Comparison of ENCODE assay signal across 12 mouse cellular contexts in the genomic region with DNA sequence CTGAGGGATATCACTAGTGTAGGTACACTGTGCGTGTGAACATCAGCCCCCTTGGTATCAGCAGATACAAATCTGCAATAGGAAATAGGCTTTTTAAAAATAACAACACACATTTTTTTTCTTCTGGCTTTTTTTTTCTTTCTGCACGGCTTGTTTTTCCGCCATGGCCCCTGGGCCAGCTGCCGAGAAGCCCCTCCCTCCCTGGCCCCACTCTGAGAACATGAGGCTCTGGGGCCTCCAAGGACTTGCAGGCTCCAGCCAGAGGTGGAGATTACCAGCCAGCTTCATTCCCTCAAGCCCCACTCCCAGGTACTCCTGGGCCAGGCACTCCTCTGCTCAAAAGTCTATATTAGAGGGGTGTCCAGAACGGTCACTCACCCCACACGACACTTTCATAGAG. TPM values are rescaled to one million over a fixed set of nuclear protein-coding genes. Genes with fewer than 3 reads are reported as not detected.
A peak's percentile ranks its signal among the peaks of the same experiment; 100 is the strongest.
DNase-seq lines count a peak whose midpoint lies in the region; ATAC-seq and TF ChIP-seq lines count a peak whose summit lies in the region.
"Had no signal": no experiment of that assay in that cellular context is flagged by ENCODE, and none has a peak within 500 bp of the region (broad histone marks: within the 10 kb centered on the region; RNA-seq: fewer than 3 reads in every experiment).

No protein-coding gene starts in this region.

- TF ChIP-seq CTCF in lung, embryonic 14.5 days (IDR thresholded peaks at IDR 0.05; ENCODE audit: low read depth) = no peak

- no peak overlapping the region for H3K4me2 ChIP-seq in heart, embryonic 14.5 days (ENCODE audit: low read length)
- peak overlapping the region; percentile 29; the same call in 1 of the 2 replicates for H3K4me2 ChIP-seq in lung, embryonic 14.5 days
- no peak overlapping the region for H3K4me2 ChIP-seq in embryonic facial prominence, embryonic 11.5 days (ENCODE audit: low read depth, low read length)
- H3K4me2 ChIP-seq in intestine, embryonic 16.5 days (ENCODE audit: low read depth, low read length) = no peak overlapping the region
- H3K4me2 ChIP-seq: forebrain, embryonic 15.5 days; neural tube, embryonic 12.5 days had no signal

- no peak for DNase-seq in heart, postnatal 36 days
- peak; percentile 62 for DNase-seq in lung, embryonic 14.5 days
- no peak for DNase-seq in lung, postnatal 10 days
- DNase-seq in embryonic facial prominence, embryonic 11.5 days (ENCODE audit: low spot score) = peak; percentile 31
- no peak for DNase-seq in T-cell, adult 2 months (ENCODE audit: low spot score)
- no peak for DNase-seq in cerebellum, adult 8-10 months
- DNase-seq: gastrocnemius, postnatal 36 days; right cerebral cortex, adult 18-20 months had no signal

- peak overlapping the region; percentile 46 to 79 for H3K27ac ChIP-seq in heart, embryonic 14.5 days (replicated peaks in 1 of 2; ENCODE audit: control insufficient read depth in 1 of 2, insufficient read depth in 1 of 2, low read depth in 2 of 2, low read length in 2 of 2)
- H3K27ac ChIP-seq in lung, embryonic 14.5 days (ENCODE audit: low read depth) = peak overlapping the region; percentile 71; the same call in 1 of the 2 replicates
- H3K27ac ChIP-seq in embryonic facial prominence, embryonic 11.5 days (replicated peaks; ENCODE audit: low read depth, low read length) = no peak overlapping the region
- H3K27ac ChIP-seq in intestine, embryonic 16.5 days (ENCODE audit: low read length) = peak overlapping the region; percentile 78
- H3K27ac ChIP-seq: forebrain, embryonic 15.5 days; neural tube, embryonic 12.5 days had no signal

- H3K27me3 ChIP-seq in heart, embryonic 14.5 days (ENCODE audit: control insufficient read depth, insufficient read depth, low read length) = no peaks in the 10 kb centered on the region
- H3K27me3 ChIP-seq in lung, embryonic 14.5 days (ENCODE audit: insufficient read depth, low read length) = no peaks in the 10 kb centered on the region
- no peaks in the 10 kb centered on the region for H3K27me3 ChIP-seq in embryonic facial prominence, embryonic 11.5 days (ENCODE audit: control insufficient read depth, insufficient read depth, low read length)
- no peaks in the 10 kb centered on the region for H3K27me3 ChIP-seq in intestine, embryonic 16.5 days (replicated peaks; ENCODE audit: control insufficient read depth, insufficient read depth, low read length)
- H3K27me3 ChIP-seq: forebrain, embryonic 15.5 days; neural tube, embryonic 12.5 days had no signal

- no peak overlapping the region for H3K4me3 ChIP-seq in heart, embryonic 14.5 days (ENCODE audit: control insufficient read depth in 1 of 2, insufficient read depth in 1 of 2, low read depth in 1 of 2, low read length in 2 of 2)
- H3K4me3 ChIP-seq in lung, embryonic 14.5 days (ENCODE audit: low read depth, low read length) = no peak overlapping the region
- no peak overlapping the region for H3K4me3 ChIP-seq in embryonic facial prominence, embryonic 11.5 days (ENCODE audit: low read depth, low read length)
- no peak overlapping the region for H3K4me3 ChIP-seq in intestine, embryonic 16.5 days (ENCODE audit: low read length)
- H3K4me3 ChIP-seq: forebrain, embryonic 15.5 days; neural tube, embryonic 12.5 days had no signal

- peaks cover 8% of the 10 kb centered on the region for H3K36me3 ChIP-seq in heart, embryonic 14.5 days (ENCODE audit: control insufficient read depth, insufficient read depth, low read length)
- H3K36me3 ChIP-seq in lung, embryonic 14.5 days (ENCODE audit: insufficient read depth) = no peaks in the 10 kb centered on the region
- no peaks in the 10 kb centered on the region for H3K36me3 ChIP-seq in embryonic facial prominence, embryonic 11.5 days (replicated peaks; ENCODE audit: control insufficient read depth, insufficient read depth, low read depth, low read length)
- H3K36me3 ChIP-seq in intestine, embryonic 16.5 days (ENCODE audit: control insufficient read depth, insufficient read depth, low read length) = no peaks in the 10 kb centered on the region
- H3K36me3 ChIP-seq: forebrain, embryonic 15.5 days; neural tube, embryonic 12.5 days had no signal

- intact Hi-C loops in heart, postnatal 36 days (cut with DNase I) = no loop called here

- no peaks in the 10 kb centered on the region for H3K9me3 ChIP-seq in heart, embryonic 14.5 days (ENCODE audit: control insufficient read depth, low read length)
- no peaks in the 10 kb centered on the region for H3K9me3 ChIP-seq in lung, embryonic 14.5 days (ENCODE audit: low read depth, low read length)
- H3K9me3 ChIP-seq in embryonic facial prominence, embryonic 11.5 days (replicated peaks; ENCODE audit: control insufficient read depth, low read length) = no peaks in the 10 kb centered on the region
- H3K9me3 ChIP-seq in intestine, embryonic 16.5 days (ENCODE audit: control insufficient read depth, low read length) = no peaks in the 10 kb centered on the region
- H3K9me3 ChIP-seq: forebrain, embryonic 15.5 days; neural tube, embryonic 12.5 days had no signal

- ATAC-seq in heart, embryonic 14.5 days (ENCODE audit: insufficient number of reproducible peaks, insufficient read depth, low FRiP score, low read depth) = no peak
- no peak for ATAC-seq in lung, embryonic 14.5 days (ENCODE audit: insufficient read depth)
- no peak for ATAC-seq in embryonic facial prominence, embryonic 11.5 days (replicated peaks; ENCODE audit: insufficient number of reproducible peaks, low FRiP score, low TSS enrichment, low read depth)
- no peak for ATAC-seq in intestine, embryonic 16.5 days
- ATAC-seq: forebrain, embryonic 15.5 days had no signal

- peak overlapping the region; percentile 5; the same call in 1 of the 2 replicates for H3K9ac ChIP-seq in heart, embryonic 14.5 days (ENCODE audit: low read length)
- H3K9ac ChIP-seq in lung, embryonic 14.5 days = no peak overlapping the region
- H3K9ac ChIP-seq in embryonic facial prominence, embryonic 11.5 days (replicated peaks; ENCODE audit: low read length) = no peak overlapping the region
- H3K9ac ChIP-seq in intestine, embryonic 16.5 days (ENCODE audit: low read depth, low read length) = peak overlapping the region; percentile 2
- H3K9ac ChIP-seq: forebrain, embryonic 15.5 days; neural tube, embryonic 12.5 days had no signal

- 36% methylated on average over 6 of the region's 6 CpGs for WGBS in heart, embryonic 14.5 days
- 38% methylated on average over 6 of the region's 6 CpGs for WGBS in lung, embryonic 14.5 days
- WGBS in embryonic facial prominence, embryonic 11.5 days = 66% methylated on average over 6 of the region's 6 CpGs
- WGBS in intestine, embryonic 16.5 days = 40% methylated on average over 6 of the region's 6 CpGs

- peaks cover 30 to 61% of the 10 kb centered on the region in 2 experiments for H3K4me1 ChIP-seq in heart, embryonic 14.5 days (ENCODE audit: control insufficient read depth in 2 of 2, insufficient read depth in 2 of 2, low read length in 2 of 2)
- peaks cover 36% of the 10 kb centered on the region for H3K4me1 ChIP-seq in lung, embryonic 14.5 days (ENCODE audit: insufficient read depth)
- H3K4me1 ChIP-seq in embryonic facial prominence, embryonic 11.5 days (ENCODE audit: control insufficient read depth, insufficient read depth, low read length) = peaks cover 2% of the 10 kb centered on the region; the same call in 1 of the 2 replicates
- peaks cover 52% of the 10 kb centered on the region for H3K4me1 ChIP-seq in intestine, embryonic 16.5 days (ENCODE audit: control insufficient read depth, insufficient read depth, low read length)

RNA-seq across cellular contexts. Expression of a gene that starts 4.5 kb away (rescaled TPM):
- polyA plus RNA-seq in heart, embryonic 14.5 days (2014; fragmentation: Nextera tagmentation; extraction: Ambion mirVana) = 3.3 and 4.2 TPM in 2 replicates
- 10 to 100 TPM in 1 of 2 experiments, 1 to 10 TPM in 1; 8.8 to 10.4 TPM for total RNA-seq in heart, postnatal 36 days (2021)
- polyA plus RNA-seq in lung, embryonic 14.5 days (2014; fragmentation: Nextera tagmentation; extraction: Ambion mirVana) = 4.4 and 4.8 TPM in 2 replicates
- 1.8 and 2.7 TPM in 2 replicates for polyA plus RNA-seq in embryonic facial prominence, embryonic 11.5 days (2014; fragmentation: Nextera tagmentation; extraction: Ambion mirVana)
- polyA plus RNA-seq in intestine, embryonic 16.5 days (2015; fragmentation: Nextera tagmentation; extraction: Ambion mirVana) = 7.1 and 7.3 TPM in 2 replicates

Comparison
In these comparisons a context has a peak if more than half of its experiments do, and no peak if none do; other contexts are left out.
1. DNase-seq: peak in lung, embryonic 14.5 days (single experiment) and embryonic facial prominence, embryonic 11.5 days (single experiment); none in heart, postnatal 36 days (0 of 2), lung, postnatal 10 days (single experiment), T-cell, adult 2 months (single experiment) and cerebellum, adult 8-10 months (single experiment).
2. H3K9ac ChIP-seq: peak in heart, embryonic 14.5 days (single experiment) and intestine, embryonic 16.5 days (single experiment); none in lung, embryonic 14.5 days (single experiment) and embryonic facial prominence, embryonic 11.5 days (single experiment).